Mouse (Mus musculus) ES-E14 (cell line): ENCODE data around the gene Phf11c. TPM values are rescaled to one million over a fixed set of nuclear protein-coding genes. Genes with fewer than 3 reads are reported as not detected.
"Not testable (repeated sequence)": the region's sequence is repeated elsewhere in the genome, so short reads cannot be mapped to it uniquely, and the experiment has no call there.

Experiments used
- DNase-seq: peaks from one replicate; pipeline ENCODE4 v3.0.0-alpha.2; 2013; ENCODE audit warnings: low read depth, low spot score
- H3K27ac ChIP-seq: 2 replicates; pipeline ENCODE4 v1.5.1; 2012; ENCODE audit warnings: low read depth, mild to moderate bottlenecking, low read length, moderate library complexity, mixed read lengths; ENCODE audit not compliant: poor library complexity, insufficient read depth, severe bottlenecking
- H3K36me3 ChIP-seq: 2 replicates; pipeline ENCODE4 v1.6.1; 2012; ENCODE audit warnings: mild to moderate bottlenecking, low read length, moderate library complexity, mixed read lengths; ENCODE audit not compliant: control insufficient read depth, poor library complexity, insufficient read depth, severe bottlenecking
- H3K4me1 ChIP-seq, 2 experiments: fragments of 150-350 bp in 1 of 2; sonication (generic) in 1 of 2; 2 replicates each; pipeline ENCODE4 v1.6.1; 2012; ENCODE audit warnings: low read length in 2 of 2, mild to moderate bottlenecking in 1 of 2, mixed read lengths in 1 of 2; ENCODE audit not compliant: control insufficient read depth in 2 of 2, insufficient read depth in 2 of 2, poor library complexity in 1 of 2
- H3K4me3 ChIP-seq, 2 experiments: fragments of 150-350 bp in 1 of 2; sonication (generic) in 1 of 2; 2 replicates each; pipeline ENCODE4 v1.5.1; 2012; ENCODE audit warnings: low read length in 2 of 2, low read depth in 1 of 2, mild to moderate bottlenecking in 1 of 2, mixed read lengths in 1 of 2; ENCODE audit not compliant: insufficient read depth in 1 of 2, poor library complexity in 1 of 2, severe bottlenecking in 1 of 2
- H3K9ac ChIP-seq: 2 replicates; pipeline ENCODE4 v1.6.1; 2012; ENCODE audit warnings: low read depth, mild to moderate bottlenecking, low read length, mixed read lengths; ENCODE audit not compliant: poor library complexity, insufficient read depth, severe bottlenecking
- H3K9me3 ChIP-seq: fragments of 150-350 bp; sonication (generic); 2 replicates; pipeline ENCODE4 v1.6.1; 2012; ENCODE audit warnings: low read depth, mild to moderate bottlenecking, low read length; ENCODE audit not compliant: control insufficient read depth, insufficient read depth
- CHD2 ChIP-seq: IDR thresholded peaks from 2 replicates; pipeline ENCODE4 v1.6.1; 2014; ENCODE audit warnings: mild to moderate bottlenecking, low read depth, low read length, inconsistent platforms
- HCFC1 ChIP-seq: IDR thresholded peaks from 2 replicates; pipeline ENCODE4 v1.6.1; 2012; ENCODE audit warnings: low read length, inconsistent platforms, borderline replicate concordance; ENCODE audit not compliant: insufficient read depth
- MAFK ChIP-seq: IDR thresholded peaks from 2 replicates; pipeline ENCODE4 v1.6.1; 2014; ENCODE audit warnings: mild to moderate bottlenecking, low read depth, low read length, inconsistent platforms; ENCODE audit not compliant: insufficient read depth
- ZC3H11A ChIP-seq: IDR thresholded peaks from 2 replicates; pipeline ENCODE4 v1.6.1; 2012; ENCODE audit warnings: low read depth, mild to moderate bottlenecking, inconsistent platforms, low read length, borderline replicate concordance
- ZNF384 ChIP-seq: IDR thresholded peaks from 2 replicates; pipeline ENCODE4 v1.6.1; 2012; ENCODE audit warnings: low read depth, low read length, inconsistent platforms
- in situ Hi-C, 2 experiments: fragments of 600-800 bp; cut with MboI; formaldehyde crosslinking; loops; one replicate each; pipeline ENCODE4 v1.15.1; 2025; ENCODE audit warnings: low sequenced_read_pairs in 2 of 2, inconsistent platforms in 1 of 2; ENCODE audit not compliant: unreplicated experiment in 2 of 2
- total RNA-seq: library from RNA; depleted of rRNA; stranded (reverse); fragments of 300-350 nt; gene quantifications from 2 replicates; pipeline ENCODE4 v1.2.3, GENCODE M21; 2012; rRNA removed

The Phf11c gene
- total RNA-seq, 1 experiment = 1.0 TPM

- in situ Hi-C loops = no loop called here
- Histone ChIP-seq H3K36me3 (no peaks in the 10 kb centered on the region), H3K9me3 (no peaks in the 10 kb centered on the region), H3K27ac (no peak overlapping the region), H3K4me3 (no peak overlapping the region), H3K4me1 (no peaks in the 10 kb centered on the region), H3K9ac (no peak overlapping the region)
- TF ChIP-seq ZNF384 (no peak), ZC3H11A (no peak), CHD2 (no peak), MAFK (no peak), HCFC1 (no peak)
- no peak for DNase-seq
Measured at GRCm38 (mm10) chr14:59339541-59339940, 55.6 kb downstream of the Phf11c start.

- H3K4me3 ChIP-seq, H3K36me3 ChIP-seq, H3K9ac ChIP-seq, H3K4me1 ChIP-seq, H3K27ac ChIP-seq, H3K9me3 ChIP-seq, in situ Hi-C loops, DNase-seq: not testable (repeated sequence)
Measured at GRCm38 (mm10) chr14:59336056-59336455, 59.1 kb downstream of the Phf11c start.

Other genes with a start within 250 kb of the Phf11c start
- not detected in 2 replicates for gene Gm5142, start 216.6 kb downstream of the Phf11c start, total RNA-seq
- gene Rcbtb1, start 194.2 kb downstream of the Phf11c start, total RNA-seq = 18.5 and 42.8 TPM in 2 replicates
- not detected in 2 replicates for gene Gm6904, start 135.2 kb downstream of the Phf11c start, total RNA-seq
- 0.69 and 0.76 TPM in 2 replicates for gene Phf11a, start 97.9 kb downstream of the Phf11c start, total RNA-seq
- 0.18 TPM in 1 of 2 replicates, not detected in the other for gene Phf11b, start 54.0 kb downstream of the Phf11c start, total RNA-seq
- 21.1 and 33.5 TPM in 2 replicates for gene Phf11d, start 29.9 kb downstream of the Phf11c start, total RNA-seq
- 7.9 and 16.7 TPM in 2 replicates for gene Setdb2, start 45.5 kb upstream of the Phf11c start, total RNA-seq
- gene Cab39l, start 45.6 kb upstream of the Phf11c start, total RNA-seq = 5.8 and 8.1 TPM in 2 replicates
- 6.7 and 16.0 TPM in 2 replicates for gene Cdadc1, start 202.6 kb upstream of the Phf11c start, total RNA-seq
- gene Shisa2, start 229.9 kb upstream of the Phf11c start, total RNA-seq = 3.8 and 10.9 TPM in 2 replicates